Mouse (Mus musculus) olfactory bulb, adult 2 months (tissue): ENCODE measurements around the gene Mrpl4.

ENCODE experiments used
- CTCF ChIP-seq: fragments of 200-500 bp; IDR thresholded peaks from 2 replicates; pipeline ENCODE4 v1.5.1; 2012; ENCODE audit warnings: low read depth, mild to moderate bottlenecking, low read length, moderate library complexity; ENCODE audit not compliant: insufficient read depth
- POLR2A ChIP-seq: fragments of 200-500 bp; IDR thresholded peaks from 2 replicates; pipeline ENCODE4 v1.6.1; 2012; ENCODE audit warnings: mild to moderate bottlenecking, low read depth, low read length, moderate library complexity; ENCODE audit not compliant: insufficient read depth

- no peak for TF ChIP-seq CTCF
- no peak for TF ChIP-seq POLR2A
These were observed 25.4 kb upstream of the Mrpl4 start for GRCm38 (mm10) chr9:20976961-20977689.
